Mouse (Mus musculus): ENCODE measurements around the gene Tex45.

DNA sequence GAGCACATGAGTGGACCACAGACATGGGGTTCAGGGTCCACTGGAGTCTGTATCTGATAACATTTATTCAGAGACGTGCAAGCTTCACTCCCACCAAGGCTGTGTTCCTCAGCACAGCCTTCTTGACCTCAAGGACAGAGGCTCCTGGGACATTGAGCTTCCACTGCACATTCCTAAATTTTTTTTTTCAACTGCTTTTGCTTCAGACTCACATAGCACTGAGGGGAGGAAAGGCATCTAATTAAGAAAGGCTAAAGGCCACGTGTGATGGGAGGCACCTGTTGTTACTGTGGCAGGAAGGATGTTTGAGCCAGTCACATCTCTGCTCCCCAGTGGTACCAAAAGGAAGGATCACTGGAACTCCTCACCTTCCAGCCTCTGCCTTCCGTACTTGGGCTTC is 39.5 kb upstream of the Tex45 start:
- TF ChIP-seq GATA1 (IDR thresholded peaks at IDR 0.05; ENCODE audit: borderline replicate concordance, low read length), result no peak
- no peak for TF ChIP-seq FLI1 (IDR thresholded peaks at IDR 0.05; ENCODE audit: low read length)

Data from megakaryocyte, embryonic 14.5 days (primary cell).